Mouse (Mus musculus) lung, postnatal 10 days (tissue): Measurements from ENCODE around the gene Arhgap17.

ENCODE experiments used
- DNase-seq: peaks from one replicate; pipeline ENCODE4 v3.0.0; 2021

Gene Arhgap17

GRCm38 (mm10) chr7:123369759-123370481, at the start of gene Arhgap17, which contains the start of gene Lcmt1:
Gene Arhgap17, minus strand, starts transcription at chr7:123369915.
Gene Lcmt1, plus strand, starts transcription at chr7:123369784.
- peak; percentile 97 for DNase-seq

GRCm38 (mm10) chr7:123417661-123418060, 47.9 kb upstream of the Arhgap17 start:
- DNase-seq = no peak

GRCm38 (mm10) chr7:123416803-123417202, 47.1 kb upstream of the Arhgap17 start:
- DNase-seq = no peak

- DNase-seq = no peak
Observed at GRCm38 (mm10) chr7:123412143-123412542, 42.4 kb upstream of the Arhgap17 start.

- DNase-seq = peak; percentile 25
Observed at GRCm38 (mm10) chr7:123411109-123411508, 41.4 kb upstream of the Arhgap17 start.

GRCm38 (mm10) chr7:123410502-123410901, 40.8 kb upstream of the Arhgap17 start:
- DNase-seq = no peak

- DNase-seq = no peak
Observed at GRCm38 (mm10) chr7:123406988-123407387, 37.3 kb upstream of the Arhgap17 start.

GRCm38 (mm10) chr7:123405619-123406018, 35.9 kb upstream of the Arhgap17 start:
- DNase-seq = no peak

- no peak for DNase-seq
Observed at GRCm38 (mm10) chr7:123404198-123404597, 34.5 kb upstream of the Arhgap17 start.

- DNase-seq = no peak
Observed at GRCm38 (mm10) chr7:123401121-123401520, 31.4 kb upstream of the Arhgap17 start.

- no peak for DNase-seq
Observed at GRCm38 (mm10) chr7:123399286-123399685, 29.6 kb upstream of the Arhgap17 start.

GRCm38 (mm10) chr7:123398828-123399227, 29.1 kb upstream of the Arhgap17 start:
- peak; percentile 79 for DNase-seq

- no peak for DNase-seq
Observed at GRCm38 (mm10) chr7:123397931-123398330, 28.2 kb upstream of the Arhgap17 start.

- no peak for DNase-seq
Observed at GRCm38 (mm10) chr7:123397369-123397768, 27.7 kb upstream of the Arhgap17 start.

- DNase-seq = no peak
Observed at GRCm38 (mm10) chr7:123396900-123397299, 27.2 kb upstream of the Arhgap17 start.

- DNase-seq = no peak
Observed at GRCm38 (mm10) chr7:123394271-123394670, 24.6 kb upstream of the Arhgap17 start.

- DNase-seq = no peak
Observed at GRCm38 (mm10) chr7:123389686-123390280, 20.1 kb upstream of the Arhgap17 start.

GRCm38 (mm10) chr7:123385693-123386407, 16.1 kb upstream of the Arhgap17 start:
- peak; percentile 35 for DNase-seq

- DNase-seq = peak; percentile 98
Observed at GRCm38 (mm10) chr7:123377443-123378400, 8.0 kb upstream of the Arhgap17 start.

- DNase-seq = peak; percentile 55
Observed at GRCm38 (mm10) chr7:123371501-123371900, 1.8 kb upstream of the Arhgap17 start.

GRCm38 (mm10) chr7:123370700-123371099, 985 bp upstream of the Arhgap17 start:
- DNase-seq = no peak
